Comparison of ENCODE assay signal across 21 mouse cellular contexts in the genomic region with DNA sequence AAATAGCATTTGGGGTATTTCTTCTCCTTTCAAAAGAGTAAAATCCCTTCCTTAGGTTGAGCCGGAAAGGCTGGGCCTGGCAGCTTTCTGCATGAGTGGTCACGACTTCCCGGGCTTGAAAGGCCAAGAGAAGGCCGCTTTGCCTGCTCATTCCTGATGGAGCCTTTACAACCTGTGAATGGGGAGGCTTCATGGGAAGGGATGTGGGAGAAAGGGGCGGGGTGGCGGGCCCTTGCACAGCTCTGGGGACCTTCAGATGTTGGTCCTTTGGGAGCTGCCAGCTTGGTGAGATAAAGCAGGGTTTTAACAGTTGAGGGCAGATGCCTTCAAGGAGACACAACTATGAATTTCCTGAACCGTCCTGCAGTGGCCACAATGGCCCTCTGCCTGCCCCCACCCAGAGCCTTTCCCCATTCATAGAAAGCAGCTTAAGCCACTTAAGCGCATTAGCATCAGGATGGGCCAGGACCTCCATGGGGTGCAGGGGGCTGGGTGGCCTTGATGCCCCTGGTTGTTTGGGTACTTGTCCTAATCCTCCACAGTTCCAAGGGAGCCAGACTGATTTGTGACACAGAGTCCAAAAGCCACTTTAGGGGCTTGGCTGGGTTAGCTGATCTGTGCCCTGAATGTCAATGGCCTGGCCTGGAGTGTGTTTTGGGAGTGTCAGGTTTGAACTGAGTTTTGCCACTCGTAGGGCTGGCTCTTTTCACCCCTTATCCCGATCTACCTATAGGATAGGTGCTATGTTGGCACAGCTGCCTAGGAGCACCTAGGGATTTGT. TPM values are rescaled to one million over a fixed set of nuclear protein-coding genes. Genes with fewer than 3 reads are reported as not detected.
DNase-seq lines count a peak whose midpoint lies in the region; ATAC-seq and TF ChIP-seq lines count a peak whose summit lies in the region.
"Had no signal": no experiment of that assay in that cellular context is flagged by ENCODE, and none has a peak within 500 bp of the region (broad histone marks: within the 10 kb centered on the region; RNA-seq: fewer than 3 reads in every experiment).

No protein-coding gene starts in this region.

- no peak for TF ChIP-seq CTCF in forebrain, postnatal 0 days (IDR thresholded peaks at IDR 0.05; ENCODE audit: low read depth)
- TF ChIP-seq CTCF in lung, adult 2 months (IDR thresholded peaks at IDR 0.05; ENCODE audit: insufficient read depth, low read length) = no peak

- no peak overlapping the region for H3K4me3 ChIP-seq in heart, embryonic 14.5 days (ENCODE audit: control insufficient read depth in 1 of 2, insufficient read depth in 1 of 2, low read depth in 1 of 2, low read length in 2 of 2)
- peak overlapping the region; percentile 23; the same call in 1 of the 2 replicates for H3K4me3 ChIP-seq in midbrain, embryonic 10.5 days
- no peak overlapping the region for H3K4me3 ChIP-seq in midbrain, embryonic 16.5 days (ENCODE audit: low read depth, low read length)
- H3K4me3 ChIP-seq in forebrain, postnatal 0 days (ENCODE audit: low read depth, low read length) = no peak overlapping the region
- H3K4me3 ChIP-seq in lung, adult 2 months (replicated peaks; ENCODE audit: extremely low read depth, low read depth, low read length) = no peak overlapping the region
- H3K4me3 ChIP-seq: heart, embryonic 12.5 days; limb, embryonic 15.5 days had no signal

- no peak for TF ChIP-seq POLR2A in lung, adult 2 months (IDR thresholded peaks at IDR 0.05; ENCODE audit: borderline replicate concordance, extremely low read depth, low read depth, low read length)

- H3K9ac ChIP-seq in heart, embryonic 14.5 days (ENCODE audit: low read length) = no peak overlapping the region
- H3K9ac ChIP-seq in midbrain, embryonic 16.5 days (ENCODE audit: low read depth, low read length) = no peak overlapping the region
- H3K9ac ChIP-seq in forebrain, postnatal 0 days = no peak overlapping the region
- H3K9ac ChIP-seq: heart, embryonic 12.5 days; limb, embryonic 15.5 days; lung, embryonic 14.5 days had no signal

- DNase-seq in heart, adult 8-10 months (ENCODE audit: low spot score) = no peak
- peak; percentile 75 for DNase-seq in midbrain, embryonic 10.5 days (ENCODE audit: low spot score)
- no peak for DNase-seq in forebrain, postnatal 0 days
- peak; percentile 75 for DNase-seq in retina, postnatal 1 day
- no peak for DNase-seq in lung, adult 2 months
- DNase-seq: adrenal gland, adult 2 months; cerebellum, adult 9-10 months; kidney, adult 8-10 months; kidney, postnatal 25 days; lung, embryonic 14.5 days; lung, postnatal 36 days; thymus, postnatal 14 days had no signal

- peaks cover 33% of the 10 kb centered on the region for H3K36me3 ChIP-seq in heart, embryonic 14.5 days (ENCODE audit: control insufficient read depth, insufficient read depth, low read length)
- peaks cover 6% of the 10 kb centered on the region; the same call in 1 of the 2 replicates for H3K36me3 ChIP-seq in midbrain, embryonic 10.5 days
- no peaks in the 10 kb centered on the region for H3K36me3 ChIP-seq in midbrain, embryonic 16.5 days (ENCODE audit: control insufficient read depth, insufficient read depth, low read length)
- 0 out of 2 replicates have a peak, but pooled peaks cover 4% of the 10 kb centered on the region for H3K36me3 ChIP-seq in forebrain, postnatal 0 days (ENCODE audit: insufficient read depth)

- ATAC-seq in heart, embryonic 14.5 days (ENCODE audit: insufficient number of reproducible peaks, insufficient read depth, low FRiP score, low read depth) = 0 out of 2 replicates have a peak, but pooled peaks have one; percentile 23
- ATAC-seq in midbrain, embryonic 16.5 days = no peak
- no peak for ATAC-seq in forebrain, postnatal 0 days

- H3K9me3 ChIP-seq in heart, embryonic 14.5 days (ENCODE audit: control insufficient read depth, low read length) = no peaks in the 10 kb centered on the region
- no peaks in the 10 kb centered on the region for H3K9me3 ChIP-seq in midbrain, embryonic 10.5 days (replicated peaks)
- no peaks in the 10 kb centered on the region for H3K9me3 ChIP-seq in midbrain, embryonic 16.5 days (replicated peaks; ENCODE audit: control insufficient read depth, low read length, poor library complexity, severe bottlenecking)
- no peaks in the 10 kb centered on the region for H3K9me3 ChIP-seq in forebrain, postnatal 0 days (ENCODE audit: low read length)
- H3K9me3 ChIP-seq: heart, embryonic 12.5 days; limb, embryonic 15.5 days had no signal

- 0 out of 4 replicates have a peak, but pooled peaks cover 0 to 4% of the 10 kb centered on the region in 2 experiments for H3K4me1 ChIP-seq in heart, embryonic 14.5 days (ENCODE audit: control insufficient read depth in 2 of 2, insufficient read depth in 2 of 2, low read length in 2 of 2)
- H3K4me1 ChIP-seq in midbrain, embryonic 10.5 days = peaks cover 53% of the 10 kb centered on the region
- H3K4me1 ChIP-seq in midbrain, embryonic 16.5 days (ENCODE audit: control insufficient read depth, insufficient read depth, low read length) = no peaks in the 10 kb centered on the region; the same call in 1 of the 2 replicates
- H3K4me1 ChIP-seq in forebrain, postnatal 0 days (ENCODE audit: insufficient read depth) = peaks cover 9% of the 10 kb centered on the region; the same call in 1 of the 2 replicates
- H3K4me1 ChIP-seq in lung, adult 2 months (ENCODE audit: control insufficient read depth, insufficient read depth, low read length) = no peaks in the 10 kb centered on the region
- H3K4me1 ChIP-seq: limb, embryonic 15.5 days had no signal

- 46% methylated on average over 10 of the region's 10 CpGs for WGBS in heart, embryonic 14.5 days
- 11% methylated on average over 10 of the region's 10 CpGs for WGBS in midbrain, embryonic 10.5 days
- WGBS in midbrain, embryonic 16.5 days = 10% methylated on average over 10 of the region's 10 CpGs
- WGBS in forebrain, postnatal 0 days = 26% methylated on average over 10 of the region's 10 CpGs
- WGBS in lung, adult 2 months = 67% methylated on average over 10 of the region's 10 CpGs

- H3K27ac ChIP-seq in heart, embryonic 14.5 days (replicated peaks in 1 of 2; ENCODE audit: control insufficient read depth in 1 of 2, insufficient read depth in 1 of 2, low read depth in 2 of 2, low read length in 2 of 2) = no peak overlapping the region
- peak overlapping the region; percentile 69 for H3K27ac ChIP-seq in midbrain, embryonic 10.5 days (replicated peaks)
- no peak overlapping the region for H3K27ac ChIP-seq in midbrain, embryonic 16.5 days (ENCODE audit: low read length)
- 0 out of 2 replicates have a peak overlapping the region, but pooled peaks have one; percentile 2 for H3K27ac ChIP-seq in forebrain, postnatal 0 days (ENCODE audit: low read depth, low read length)
- H3K27ac ChIP-seq: limb, embryonic 15.5 days had no signal

- no peaks in the 10 kb centered on the region for H3K27me3 ChIP-seq in heart, embryonic 14.5 days (ENCODE audit: control insufficient read depth, insufficient read depth, low read length)
- peaks cover 98% of the 10 kb centered on the region for H3K27me3 ChIP-seq in midbrain, embryonic 10.5 days (ENCODE audit: low read depth, poor library complexity, severe bottlenecking)
- peaks cover 16% of the 10 kb centered on the region for H3K27me3 ChIP-seq in midbrain, embryonic 16.5 days (ENCODE audit: control insufficient read depth, insufficient read depth, low read depth, low read length)
- no peaks in the 10 kb centered on the region for H3K27me3 ChIP-seq in forebrain, postnatal 0 days (ENCODE audit: insufficient read depth, low read length)
- H3K27me3 ChIP-seq: heart, embryonic 12.5 days; limb, embryonic 15.5 days had no signal

- no peak overlapping the region for H3K4me2 ChIP-seq in heart, embryonic 14.5 days (ENCODE audit: low read length)
- no peak overlapping the region for H3K4me2 ChIP-seq in midbrain, embryonic 16.5 days (ENCODE audit: low read length)
- H3K4me2 ChIP-seq in forebrain, postnatal 0 days (ENCODE audit: low read depth) = no peak overlapping the region
- H3K4me2 ChIP-seq: heart, embryonic 12.5 days; limb, embryonic 15.5 days; lung, embryonic 14.5 days had no signal

RNA-seq across cellular contexts. Expression of a gene that starts 25.7 kb away (rescaled TPM):
- 0.12 and 0.15 TPM in 2 replicates for polyA plus RNA-seq in heart, embryonic 14.5 days (2014; fragmentation: Nextera tagmentation; extraction: Ambion mirVana)
- total RNA-seq in heart, adult 8-10 months (2022) = under 1 TPM in 2 of 4 experiments, not detected in 2; 0.19 to 0.34 TPM
- polyA plus RNA-seq in midbrain, embryonic 10.5 days (2016; fragmentation: Nextera tagmentation; extraction: Ambion mirVana) = 60.2 and 87.1 TPM in 2 replicates
- polyA plus RNA-seq in midbrain, embryonic 16.5 days (2015; fragmentation: Nextera tagmentation; extraction: Ambion mirVana) = 2.5 and 4.5 TPM in 2 replicates
- 1.00 and 1.2 TPM in 2 replicates for total RNA-seq in forebrain, postnatal 0 days (2014; rRNA removed)
- polyA plus RNA-seq in forebrain, postnatal 0 days (2015; fragmentation: Nextera tagmentation; extraction: Ambion mirVana) = 0.52 and 1.4 TPM in 2 replicates
- 0.53 and 1.1 TPM in 2 replicates for polyA plus RNA-seq in lung, adult 2 months (2012; rRNA removed)
- total RNA-seq: adrenal gland, adult 2 months; common myeloid progenitor, adult 5-6 weeks; gastrocnemius, adult 8-10 months; granulocyte monocyte progenitor cell, adult 5-6 weeks; megakaryocyte-erythroid progenitor cell, adult 5-6 weeks; neutrophil, adult 5-6 weeks had no signal
- polyA plus RNA-seq: heart, embryonic 12.5 days; lung, embryonic 14.5 days had no signal

Comparison
In these comparisons a context has a peak if more than half of its experiments do, and no peak if none do; other contexts are left out.
1. H3K27ac ChIP-seq: peak in midbrain, embryonic 10.5 days (single experiment) and forebrain, postnatal 0 days (single experiment); none in heart, embryonic 14.5 days (0 of 2) and midbrain, embryonic 16.5 days (single experiment).
2. RNA of a gene that starts 25.7 kb away (polyA plus RNA-seq): 60.2 to 87.1 TPM in midbrain, embryonic 10.5 days; 2.5 to 4.5 TPM in midbrain, embryonic 16.5 days, 0.52 to 1.4 TPM in forebrain, postnatal 0 days, 0.53 to 1.1 TPM in lung, adult 2 months and 0.12 to 0.15 TPM in heart, embryonic 14.5 days; every median in the first group is over 10 times any median in the second.
3. DNase-seq: peak in midbrain, embryonic 10.5 days (single experiment) and retina, postnatal 1 day (single experiment); none in heart, adult 8-10 months (single experiment), forebrain, postnatal 0 days (single experiment) and lung, adult 2 months (single experiment).